Mouse (Mus musculus) myocyte (in vitro differentiated cells): ENCODE measurements around the gene Taf13. TPM values are rescaled to one million over a fixed set of nuclear protein-coding genes. Genes with fewer than 3 reads are reported as not detected.

ENCODE experiments used
- H3K27me3 ChIP-seq: one replicate; pipeline ENCODE4 v1.6.1; 2011; ENCODE audit not compliant: control insufficient read depth, insufficient read depth, insufficient read length
- H3K36me3 ChIP-seq: one replicate; pipeline ENCODE4 v1.6.1; 2011; ENCODE audit not compliant: control insufficient read depth, insufficient read depth
- H3K4me2 ChIP-seq: one replicate; pipeline ENCODE4 v1.6.1; 2011; ENCODE audit warnings: low read depth, control low read depth
- H3K4me3 ChIP-seq: one replicate; pipeline ENCODE4 v1.5.1; 2011; ENCODE audit warnings: mild to moderate bottlenecking, control low read depth, moderate library complexity
- H3K79me2 ChIP-seq: one replicate; pipeline ENCODE4 v1.6.1; 2011; ENCODE audit not compliant: control insufficient read depth, insufficient read depth
- H3ac ChIP-seq: one replicate; pipeline ENCODE4 v1.6.1; 2011; ENCODE audit not compliant: control insufficient read depth, insufficient read length
- CEBPB ChIP-seq: IDR thresholded peaks from 2 replicates; pipeline ENCODE4 v1.6.1; 2011; ENCODE audit warnings: mild to moderate bottlenecking, moderate library complexity; ENCODE audit not compliant: poor library complexity, insufficient read depth, severe bottlenecking
- E2F4 ChIP-seq: IDR thresholded peaks from one replicate; pipeline ENCODE4 v1.6.1; 2011; ENCODE audit warnings: mild to moderate bottlenecking, control low read depth, moderate library complexity; ENCODE audit not compliant: insufficient read depth
- MAX ChIP-seq: IDR thresholded peaks from one replicate; pipeline ENCODE4 v1.6.1; 2011; ENCODE audit warnings: low read depth, mild to moderate bottlenecking, control low read depth
- MYOD1 ChIP-seq, 3 experiments: IDR thresholded peaks; one replicate each; pipeline ENCODE4 v1.6.1; 2011; ENCODE audit warnings: control low read depth in 2 of 3, low read depth in 2 of 3, mild to moderate bottlenecking in 2 of 3, moderate library complexity in 1 of 3; ENCODE audit not compliant: insufficient read length in 2 of 3, control insufficient read depth in 1 of 3
- MYOG ChIP-seq, 3 experiments: IDR thresholded peaks; one replicate each; pipeline ENCODE4 v1.6.1; 2011; ENCODE audit warnings: control low read depth in 2 of 3, low read depth in 2 of 3, mild to moderate bottlenecking in 2 of 3; ENCODE audit not compliant: insufficient read length in 2 of 3, control insufficient read depth in 1 of 3, insufficient read depth in 1 of 3
- POLR2A ChIP-seq: IDR thresholded peaks from one replicate; pipeline ENCODE4 v1.6.1; 2011; ENCODE audit warnings: low read depth, mild to moderate bottlenecking, control low read depth, moderate library complexity; ENCODE audit not compliant: insufficient read length
- POLR2AphosphoS2 ChIP-seq: IDR thresholded peaks from one replicate; pipeline ENCODE4 v1.6.1; 2011; ENCODE audit warnings: low read depth, control low read depth; ENCODE audit not compliant: insufficient read length
- REST ChIP-seq: IDR thresholded peaks from one replicate; pipeline ENCODE4 v1.6.1; 2011; ENCODE audit warnings: mild to moderate bottlenecking, control low read depth, moderate library complexity; ENCODE audit not compliant: insufficient read depth, insufficient read length
- SRF ChIP-seq: IDR thresholded peaks from one replicate; pipeline ENCODE4 v1.6.1; 2011; ENCODE audit warnings: low read depth; ENCODE audit not compliant: control insufficient read depth, insufficient read length
- TCF12 ChIP-seq: IDR thresholded peaks from one replicate; pipeline ENCODE4 v1.6.1; 2011; ENCODE audit warnings: mild to moderate bottlenecking, control low read depth; ENCODE audit not compliant: poor library complexity, insufficient read depth, severe bottlenecking
- TCF3 ChIP-seq: IDR thresholded peaks from one replicate; pipeline ENCODE4 v1.6.1; 2011; ENCODE audit warnings: low read depth, control low read depth; ENCODE audit not compliant: insufficient read length
- USF1 ChIP-seq: IDR thresholded peaks from one replicate; pipeline ENCODE4 v1.6.1; 2011; ENCODE audit warnings: low read depth, mild to moderate bottlenecking, control low read depth, moderate library complexity
- polyA plus RNA-seq: library from polyadenylated mRNA; unstranded; fragments of >200 nt; fragmentation: generic; extraction: Trizol; gene quantifications from one replicate; pipeline ENCODE4 v1.2.1, GENCODE M21; 2012; ENCODE audit warnings: missing spikeins

The Taf13 gene
- polyA plus RNA-seq, result 19.9 TPM

DNA sequence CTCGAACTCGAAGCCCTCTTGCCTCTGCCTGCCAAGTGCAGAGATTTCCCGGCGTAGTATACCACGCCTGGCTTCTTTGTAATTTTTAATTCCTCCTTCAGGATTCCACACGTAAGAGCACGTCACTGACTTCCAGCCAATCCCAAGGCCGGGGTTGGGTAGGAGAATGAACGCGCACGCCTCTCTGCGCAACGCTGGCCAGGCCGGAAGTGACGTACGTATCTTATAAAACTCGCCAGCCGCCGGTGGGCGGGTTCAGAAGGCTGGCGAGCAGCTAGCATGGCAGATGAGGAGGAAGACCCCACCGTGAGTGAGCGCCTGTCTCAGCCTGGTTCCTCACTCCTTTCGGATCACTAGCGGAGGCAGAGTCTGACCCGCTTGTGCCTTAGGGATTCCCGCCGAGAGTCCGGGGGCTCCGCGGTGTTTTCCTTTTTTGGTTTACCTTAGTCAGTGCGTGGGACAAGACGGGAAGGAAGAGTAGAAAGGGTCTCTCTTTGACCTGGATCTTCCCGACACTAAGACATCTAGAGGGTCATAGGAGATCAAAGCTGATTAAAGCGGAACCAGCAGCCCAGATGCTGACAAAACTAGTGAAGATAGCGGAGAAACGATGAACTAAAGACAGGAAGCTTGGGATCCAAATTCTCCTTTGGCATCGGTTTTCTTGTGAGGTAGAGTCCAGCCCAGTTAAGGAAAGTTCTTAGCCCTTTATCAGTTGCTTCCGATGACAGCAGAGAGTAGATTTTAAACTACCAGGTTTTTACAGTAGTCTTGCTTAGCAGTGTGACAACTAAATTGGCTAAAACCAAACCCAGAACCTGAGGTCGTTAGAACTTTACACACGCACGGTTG is at the start of gene Taf13:
Gene Taf13 (plus strand): TSS at position 256 of the 852 bp plus-strand sequence.
- H3ac ChIP-seq, result no peak within 1 kb of the TSS
- H3K79me2 ChIP-seq, result peaks cover 17% of the 10 kb centered on the region
- peaks cover 6% of the 10 kb centered on the region for H3K27me3 ChIP-seq
- H3K36me3 ChIP-seq, result no peaks in the 10 kb centered on the region
- peak within 1 kb of the TSS; percentile 81 for H3K4me3 ChIP-seq
- TF ChIP-seq SRF (peak; percentile 19), POLR2AphosphoS2 (peak; percentile 100), POLR2A (peak; percentile 99), TCF12 (no peak), TCF3 (no peak), REST (peak; percentile 11)
- H3K4me2 ChIP-seq, result peak within 1 kb of the TSS; percentile 99

DNA sequence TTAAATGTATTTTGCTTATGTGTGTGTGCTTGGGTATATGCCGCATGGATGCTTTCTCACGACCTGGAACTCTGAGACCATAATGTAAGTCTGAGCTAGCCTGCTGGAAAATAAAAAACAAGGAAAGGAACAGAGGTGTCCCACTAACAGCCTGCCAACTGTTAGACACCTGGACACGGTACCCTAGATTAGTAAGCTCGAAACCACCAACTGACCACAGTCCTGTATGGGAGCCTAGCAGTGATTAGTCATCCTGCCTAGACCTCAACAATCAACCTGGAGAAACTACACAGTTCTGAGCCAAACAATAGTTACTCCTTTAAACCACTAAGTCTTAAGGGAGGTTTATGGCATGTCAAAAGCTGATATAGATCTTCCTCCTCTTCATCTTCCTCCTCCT is 48.1 kb upstream of the Taf13 start:
- Histone ChIP-seq H3K79me2 (no peaks in the 10 kb centered on the region), H3K27me3 (peaks cover 46% of the 10 kb centered on the region), H3K4me3 (no peak overlapping the region), H3K36me3 (no peaks in the 10 kb centered on the region), H3K4me2 (no peak overlapping the region), H3ac (no peak overlapping the region)
- TF ChIP-seq USF1 (no peak), TCF3 (no peak)

DNA sequence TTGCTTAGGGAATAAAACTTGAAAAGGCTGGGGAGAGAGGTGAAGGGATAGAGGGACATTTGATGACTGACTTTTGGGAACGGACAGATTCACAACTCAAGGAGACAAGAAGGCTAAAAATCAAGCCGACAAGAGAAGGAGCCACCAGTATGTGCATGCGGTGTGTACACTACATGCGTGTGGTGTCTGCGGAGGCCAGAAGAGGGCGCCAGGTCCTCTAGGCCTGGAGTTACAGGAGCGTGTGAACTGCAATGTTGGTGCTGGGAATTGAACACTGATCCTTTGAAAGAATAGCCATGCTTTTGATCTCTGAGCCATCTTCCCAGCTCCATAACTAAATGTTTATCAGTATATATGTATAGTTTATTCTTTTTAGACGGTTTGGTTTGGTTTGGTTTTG is 43.0 kb upstream of the Taf13 start:
- no peak overlapping the region for H3ac ChIP-seq
- no peak overlapping the region for H3K4me2 ChIP-seq
- H3K36me3 ChIP-seq, result no peaks in the 10 kb centered on the region
- H3K4me3 ChIP-seq, result no peak overlapping the region
- peaks cover 20% of the 10 kb centered on the region for H3K27me3 ChIP-seq
- no peaks in the 10 kb centered on the region for H3K79me2 ChIP-seq
- TF ChIP-seq POLR2AphosphoS2 (no peak), POLR2A (no peak), REST (no peak), MYOD1 (IDR thresholded peaks at IDR 0.05; ENCODE audit: control insufficient read depth in 1 of 3, insufficient read length in 2 of 3, low read depth in 2 of 3) (no peak)

DNA sequence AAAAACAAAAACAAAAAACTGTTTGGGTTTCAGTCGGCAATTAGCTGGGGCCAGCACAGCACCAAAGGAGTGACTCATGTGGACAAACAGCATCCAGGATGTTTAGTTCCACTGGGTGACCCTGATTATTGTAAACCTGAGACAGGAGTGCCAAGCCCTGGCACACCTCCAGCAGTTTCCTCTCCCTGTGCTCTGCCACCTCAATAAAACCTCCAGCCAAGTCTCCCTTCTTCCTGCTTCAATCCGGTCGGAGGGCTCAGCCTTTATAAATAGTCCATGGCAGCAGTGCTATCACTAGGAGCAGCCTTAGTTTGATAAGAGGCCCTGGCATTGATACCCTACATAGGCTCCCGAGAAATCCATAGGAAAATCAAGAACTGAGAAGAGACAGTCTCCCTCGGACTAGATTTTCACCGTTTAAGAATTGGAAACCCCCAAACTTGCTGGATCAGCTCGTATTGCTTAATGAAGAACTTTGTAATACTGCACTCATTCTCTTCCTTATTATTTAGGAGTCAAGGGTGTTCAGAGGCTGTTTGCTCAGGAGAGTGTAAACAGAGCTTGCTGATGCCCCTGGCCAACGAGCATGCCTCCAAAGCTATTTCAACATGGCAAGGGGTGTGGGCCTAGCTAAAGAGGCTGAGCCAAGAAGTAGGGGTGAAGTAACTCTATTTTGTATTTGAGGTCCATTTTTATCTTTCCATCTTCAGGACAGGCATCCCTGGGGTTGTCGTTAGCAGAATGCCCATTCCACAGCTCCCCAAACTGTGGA is 38.2 kb upstream of the Taf13 start:
- Histone ChIP-seq H3K36me3 (no peaks in the 10 kb centered on the region), H3K4me2 (no peak overlapping the region), H3ac (no peak overlapping the region), H3K79me2 (no peaks in the 10 kb centered on the region), H3K4me3 (no peak overlapping the region), H3K27me3 (peaks cover 31% of the 10 kb centered on the region)
- TF ChIP-seq E2F4, result no peak
- no peak for TF ChIP-seq USF1
- no peak for TF ChIP-seq TCF3
- no peak for TF ChIP-seq MAX
- TF ChIP-seq TCF12, result no peak
- TF ChIP-seq REST, result no peak
- no peak for TF ChIP-seq CEBPB
- TF ChIP-seq POLR2A, result no peak
- TF ChIP-seq SRF, result no peak
- TF ChIP-seq MYOD1 (IDR thresholded peaks at IDR 0.05; ENCODE audit: control insufficient read depth in 1 of 3, insufficient read length in 2 of 3, low read depth in 2 of 3), result no peak
- no peak for TF ChIP-seq MYOG (IDR thresholded peaks at IDR 0.05; ENCODE audit: control insufficient read depth in 1 of 3, insufficient read depth in 1 of 3, insufficient read length in 2 of 3, low read depth in 2 of 3)
- no peak for TF ChIP-seq POLR2AphosphoS2

DNA sequence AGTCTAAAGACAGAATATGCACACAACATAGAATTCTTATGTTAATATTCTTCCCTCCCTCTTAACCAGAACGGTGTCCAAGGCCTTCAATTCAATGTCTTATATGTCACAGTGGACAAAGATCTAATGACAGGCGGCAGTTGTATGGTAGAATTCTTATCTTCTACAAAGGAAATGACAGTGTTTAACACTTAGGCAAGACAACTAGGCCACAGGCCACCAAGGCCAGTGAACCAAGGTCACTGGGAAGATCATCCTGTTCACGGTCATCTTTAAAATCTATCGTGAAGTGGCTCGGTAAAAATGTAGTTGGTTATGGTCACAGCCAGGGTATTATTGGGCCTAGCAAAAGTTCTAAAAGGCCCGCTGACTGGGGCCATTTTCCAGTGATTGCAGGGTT is 37.5 kb upstream of the Taf13 start, which contains the start of gene 1700013F07Rik:
Gene 1700013F07Rik (plus strand): TSS at position 200 of the 400 bp plus-strand sequence.
- H3K36me3 ChIP-seq, result no peaks in the 10 kb centered on the region
- H3K27me3 ChIP-seq, result peaks cover 32% of the 10 kb centered on the region
- H3K4me3 ChIP-seq, result no peak within 1 kb of the TSS
- H3K79me2 ChIP-seq, result no peaks in the 10 kb centered on the region
- no peak within 1 kb of the TSS for H3ac ChIP-seq
- H3K4me2 ChIP-seq, result no peak within 1 kb of the TSS
- TF ChIP-seq E2F4, result no peak
- TF ChIP-seq MYOG (IDR thresholded peaks at IDR 0.05; ENCODE audit: control insufficient read depth in 1 of 3, insufficient read depth in 1 of 3, insufficient read length in 2 of 3, low read depth in 2 of 3), result no peak
- no peak for TF ChIP-seq USF1
- TF ChIP-seq MYOD1 (IDR thresholded peaks at IDR 0.05; ENCODE audit: control insufficient read depth in 1 of 3, insufficient read length in 2 of 3, low read depth in 2 of 3), result no peak
- TF ChIP-seq REST, result no peak
- TF ChIP-seq POLR2A, result no peak
